Mouse (Mus musculus) embryonic fibroblast, embryonic 13.5 days (primary cell): ENCODE measurements at regions not wholly inside any gene's neighbourhood (a gene's known extent, or its start where the extent isn't known, plus 50 kb on each side); places are given as distances from the start of the nearest gene placed in this dataset.

Source experiments
- CTCF ChIP-seq: IDR thresholded peaks from 2 replicates; pipeline ENCODE4 v1.5.1; 2011; ENCODE audit warnings: mild to moderate bottlenecking, control low read depth, low read length, moderate library complexity, borderline replicate concordance; ENCODE audit not compliant: insufficient read depth
- POLR2A ChIP-seq: IDR thresholded peaks from 2 replicates; pipeline ENCODE4 v1.6.1; 2011; ENCODE audit warnings: low read depth, mild to moderate bottlenecking, control low read depth, low read length, moderate library complexity

DNA sequence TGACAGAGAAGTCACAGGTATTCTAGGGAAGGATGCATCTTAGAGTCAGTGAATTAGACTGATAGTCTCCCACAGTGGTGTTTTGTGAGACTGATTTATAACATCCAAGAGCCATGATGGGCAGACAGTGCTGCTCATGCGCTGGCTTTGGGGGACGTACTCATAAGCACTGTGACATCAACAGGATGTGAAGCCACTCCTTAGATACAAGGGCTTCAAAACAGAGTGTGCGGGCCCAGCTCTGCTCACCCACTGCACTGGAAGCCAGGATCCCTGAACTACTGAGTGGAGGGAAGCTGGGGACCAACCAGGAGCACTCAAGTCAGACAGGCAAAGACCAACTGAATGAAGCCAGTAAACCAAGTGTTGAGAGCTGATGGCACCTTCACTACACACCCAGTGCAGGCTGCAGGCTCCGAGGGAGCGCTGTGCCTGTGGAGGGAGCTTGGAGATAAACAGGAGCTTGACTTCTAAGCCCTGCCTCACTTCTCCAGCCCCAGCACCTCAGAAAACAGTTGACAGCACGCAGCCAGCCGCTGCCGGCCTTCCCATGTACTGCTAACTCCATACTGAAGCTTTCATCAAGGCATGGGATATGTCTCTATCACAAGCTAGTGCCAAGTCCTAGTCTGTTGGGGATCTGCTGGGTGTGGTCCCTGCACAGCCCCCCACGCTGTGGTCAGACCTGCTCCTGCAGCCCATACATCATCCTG, 200.0 kb downstream of the Cyp26b1 start:
- no peak for TF ChIP-seq CTCF
- TF ChIP-seq POLR2A: no peak
